Mouse (Mus musculus) lung, postnatal 0 days (tissue): ENCODE measurements around the gene Rundc3a.

ENCODE experiments used
- CTCF ChIP-seq: IDR thresholded peaks from 2 replicates; pipeline ENCODE4 v1.5.1; 2016; ENCODE audit warnings: antibody characterized with exemption, mild to moderate bottlenecking
- EP300 ChIP-seq: IDR thresholded peaks from 2 replicates; pipeline ENCODE4 v1.6.1; 2016; ENCODE audit warnings: antibody characterized with exemption, mild to moderate bottlenecking, control low read depth

DNA sequence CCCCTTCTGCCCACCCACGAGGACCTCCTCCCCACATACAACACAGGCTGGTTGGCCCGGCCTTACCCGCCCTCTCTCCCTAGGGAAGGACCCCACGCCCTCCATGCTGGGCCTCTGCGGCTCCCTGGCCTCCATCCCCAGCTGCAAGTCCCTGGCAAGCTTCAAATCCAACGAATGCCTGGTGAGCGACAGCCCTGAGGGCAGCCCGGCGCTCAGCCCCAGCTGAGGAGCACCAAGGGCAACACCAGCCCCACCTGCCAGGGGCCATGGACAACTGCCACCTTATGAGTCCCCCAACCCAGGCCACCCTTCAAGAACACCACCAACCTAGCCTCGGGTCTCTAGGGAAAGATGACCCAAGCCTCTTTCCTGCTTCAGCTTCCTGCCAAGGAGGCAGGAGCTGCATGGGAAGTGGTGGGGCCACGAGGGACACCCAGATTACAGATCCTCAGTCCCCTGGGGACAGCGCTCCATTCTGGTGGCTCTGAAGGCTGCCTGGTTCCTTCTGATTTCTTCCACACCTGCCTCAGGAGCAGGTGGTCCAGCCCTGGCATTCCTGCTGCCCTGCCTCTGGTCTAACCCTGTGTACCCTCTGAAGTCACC lies 8.8 kb downstream of the Rundc3a start:
- no peak for TF ChIP-seq CTCF
- TF ChIP-seq EP300 = no peak
